Mouse (Mus musculus) brain, embryonic 14.5 days (tissue): ENCODE data around the gene Tspan11.

Source experiments
- CTCF ChIP-seq: fragments of 200-500 bp; IDR thresholded peaks from 2 replicates; pipeline ENCODE4 v1.5.1; 2012; ENCODE audit warnings: inconsistent platforms, mild to moderate bottlenecking, moderate library complexity, borderline replicate concordance; ENCODE audit not compliant: insufficient read depth, insufficient read length; ENCODE audit errors: extremely low read depth
- POLR2A ChIP-seq: fragments of 200-500 bp; IDR thresholded peaks from 2 replicates; pipeline ENCODE4 v1.6.1; 2012; ENCODE audit warnings: mild to moderate bottlenecking, inconsistent platforms, borderline replicate concordance; ENCODE audit not compliant: poor library complexity, insufficient read depth, insufficient read length, severe bottlenecking; ENCODE audit errors: extremely low read depth

DNA sequence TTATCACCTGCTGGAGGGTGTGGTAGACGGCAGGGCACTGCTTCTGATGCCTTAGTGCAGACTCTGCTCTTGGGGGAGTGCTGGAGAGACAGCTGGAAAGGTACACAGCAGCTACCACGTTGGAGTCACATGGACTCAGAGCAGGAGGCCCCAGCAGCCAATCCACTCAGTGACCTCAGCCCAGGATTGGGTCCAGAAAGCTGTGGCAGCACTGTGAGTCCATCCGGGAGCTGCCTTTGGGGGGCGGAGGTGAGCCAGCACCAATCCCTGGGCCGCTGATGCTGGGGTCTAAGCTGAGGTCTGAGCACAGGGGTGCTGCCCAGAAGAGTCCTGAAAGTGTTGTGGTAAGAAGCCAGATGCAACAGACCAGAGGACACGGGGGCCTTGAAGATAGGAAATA, 7.6 kb downstream of the Tspan11 start:
- TF ChIP-seq CTCF: no peak
- no peak for TF ChIP-seq POLR2A
